In the genomic region with DNA sequence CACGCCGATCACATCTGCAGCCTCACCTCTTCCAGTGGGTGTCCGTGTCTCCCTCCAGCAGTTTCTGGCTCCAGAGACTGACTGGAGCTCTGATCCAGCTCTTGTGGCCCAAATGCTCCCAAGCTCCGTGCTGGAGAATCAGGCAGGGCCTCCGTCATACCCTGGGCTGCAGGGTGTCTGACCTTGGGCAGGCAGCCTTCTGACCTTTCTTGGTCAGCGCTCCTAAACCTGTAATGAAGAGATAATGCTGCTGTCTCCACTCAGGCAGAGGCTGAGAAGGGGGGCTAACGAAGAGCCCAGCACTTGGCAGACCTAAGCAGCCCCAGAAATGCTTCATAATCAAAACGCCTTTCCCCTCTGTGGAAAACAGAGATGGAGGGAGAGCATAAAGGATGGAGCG, we compare ENCODE assay signal across 10 mouse cellular contexts.
DNase-seq lines count a peak whose midpoint lies in the region; ATAC-seq and TF ChIP-seq lines count a peak whose summit lies in the region.
"Had no signal": no experiment of that assay in that cellular context is flagged by ENCODE, and none has a peak within 500 bp of the region (broad histone marks: within the 10 kb centered on the region; RNA-seq: fewer than 3 reads in every experiment).

No protein-coding gene starts in this region.

- no peak for TF ChIP-seq POLR2A in olfactory bulb, adult 2 months (IDR thresholded peaks at IDR 0.05; ENCODE audit: insufficient read depth, low read depth, low read length)

- no peaks in the 10 kb centered on the region for H3K27me3 ChIP-seq in liver, embryonic 13.5 days
- peaks cover 8% of the 10 kb centered on the region; the same call in 1 of the 2 replicates for H3K27me3 ChIP-seq in liver, embryonic 12.5 days (replicated peaks)

- no peak overlapping the region for H3K4me2 ChIP-seq in liver, embryonic 13.5 days
- H3K4me2 ChIP-seq in liver, embryonic 12.5 days: no peak overlapping the region

- H3K36me3 ChIP-seq in liver, embryonic 13.5 days: no peaks in the 10 kb centered on the region
- no peaks in the 10 kb centered on the region for H3K36me3 ChIP-seq in liver, embryonic 12.5 days

- DNase-seq in adrenal gland, adult 2 months: peak; percentile 48
- no peak for DNase-seq in adrenal gland, adult 8-10 months
- DNase-seq in liver, embryonic 13.5 days: no peak
- DNase-seq in kidney, postnatal 14 days: peak; percentile 41
- DNase-seq in cerebellum, adult 11 months: no peak
- DNase-seq in frontal cortex, postnatal 10 days (ENCODE audit: low spot score in 2 of 2): no peak
- DNase-seq: cerebellum, adult 2 months had no signal

- no peaks in the 10 kb centered on the region for H3K9me3 ChIP-seq in liver, embryonic 13.5 days (replicated peaks)
- H3K9me3 ChIP-seq in liver, embryonic 12.5 days (replicated peaks): no peaks in the 10 kb centered on the region

- peak overlapping the region; percentile 43 for H3K27ac ChIP-seq in liver, embryonic 13.5 days
- no peak overlapping the region for H3K27ac ChIP-seq in liver, embryonic 12.5 days
- H3K27ac ChIP-seq in olfactory bulb, adult 2 months (ENCODE audit: insufficient read depth, low read depth, low read length): 0 out of 2 replicates have a peak overlapping the region, but pooled peaks have one; percentile 1
- H3K27ac ChIP-seq: liver, embryonic 14.5 days had no signal

- H3K9ac ChIP-seq in liver, embryonic 13.5 days: no peak overlapping the region
- H3K9ac ChIP-seq in liver, embryonic 12.5 days: no peak overlapping the region
- H3K9ac ChIP-seq: liver, embryonic 14.5 days had no signal

- ATAC-seq in liver, embryonic 13.5 days (ENCODE audit: low read depth): no peak
- ATAC-seq in liver, embryonic 12.5 days: no peak

- no peak for TF ChIP-seq CTCF in olfactory bulb, adult 2 months (IDR thresholded peaks at IDR 0.05; ENCODE audit: insufficient read depth, low read depth, low read length)

- peaks cover 52% of the 10 kb centered on the region for H3K4me1 ChIP-seq in liver, embryonic 13.5 days (replicated peaks)
- peaks cover 54% of the 10 kb centered on the region for H3K4me1 ChIP-seq in liver, embryonic 12.5 days
- H3K4me1 ChIP-seq in olfactory bulb, adult 2 months (ENCODE audit: control insufficient read depth, insufficient read depth, low read length): peaks cover 35% of the 10 kb centered on the region

- no peak overlapping the region for H3K4me3 ChIP-seq in liver, embryonic 13.5 days (replicated peaks)
- no peak overlapping the region for H3K4me3 ChIP-seq in liver, embryonic 12.5 days
- no peak overlapping the region for H3K4me3 ChIP-seq in olfactory bulb, adult 2 months (ENCODE audit: insufficient read depth, low read depth, low read length)

- 29% methylated on average over 9 of the region's 9 CpGs for WGBS in liver, embryonic 13.5 days (ENCODE audit: insufficient replicate concordance)
- 27% methylated on average over 9 of the region's 9 CpGs for WGBS in liver, embryonic 12.5 days (ENCODE audit: insufficient replicate concordance)
- 60% methylated on average over 9 of the region's 9 CpGs for whole genome bisulfite sequencing in olfactory bulb, adult 2 months

Comparison
In these comparisons a context has a peak if more than half of its experiments do, and no peak if none do; other contexts are left out.
1. DNase-seq: peak in adrenal gland, adult 2 months (single experiment) and kidney, postnatal 14 days (single experiment); none in adrenal gland, adult 8-10 months (single experiment), liver, embryonic 13.5 days (single experiment), cerebellum, adult 11 months (single experiment) and frontal cortex, postnatal 10 days (0 of 2).